Mouse (Mus musculus) cerebellum, postnatal 10 days (tissue): ENCODE results near the gene Ripply3.
A peak's percentile ranks its signal among the peaks of the same experiment; 100 is the strongest.

ENCODE experiments used
- DNase-seq, 2 experiments: peaks; one replicate each; pipeline ENCODE4 v3.0.0; 2021; ENCODE audit warnings: mixed read lengths in 2 of 2

Ripply3 gene

GRCm38 (mm10) chr16:94327781-94328711 is at the start of gene Ripply3:
TSS of gene Ripply3 (plus strand) at chr16:94328420.
- peak; percentile 45 to 49 for DNase-seq

- no peak for DNase-seq
Measured at GRCm38 (mm10) chr16:94283972-94284371, 44.2 kb upstream of the Ripply3 start.

DNA sequence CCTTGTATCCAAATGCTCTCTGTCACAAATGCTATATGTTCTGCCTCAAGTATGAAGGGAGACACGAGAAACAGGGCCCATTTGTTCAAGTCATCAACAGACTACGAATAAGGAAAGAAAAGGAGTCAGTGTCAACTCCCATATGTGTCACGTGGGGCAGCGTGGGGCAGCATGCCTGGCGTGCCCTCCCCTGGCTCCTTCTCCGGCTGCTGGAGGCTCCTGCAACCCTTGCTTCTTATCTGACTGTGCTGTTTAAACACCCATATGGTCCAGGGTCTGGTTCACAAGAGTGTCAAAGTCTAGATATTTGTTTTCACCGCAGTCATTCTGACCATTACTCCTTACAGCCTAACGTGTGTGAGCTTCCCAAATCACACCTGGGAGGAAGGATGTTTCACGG is 40.4 kb upstream of the Ripply3 start:
- no peak for DNase-seq

DNA sequence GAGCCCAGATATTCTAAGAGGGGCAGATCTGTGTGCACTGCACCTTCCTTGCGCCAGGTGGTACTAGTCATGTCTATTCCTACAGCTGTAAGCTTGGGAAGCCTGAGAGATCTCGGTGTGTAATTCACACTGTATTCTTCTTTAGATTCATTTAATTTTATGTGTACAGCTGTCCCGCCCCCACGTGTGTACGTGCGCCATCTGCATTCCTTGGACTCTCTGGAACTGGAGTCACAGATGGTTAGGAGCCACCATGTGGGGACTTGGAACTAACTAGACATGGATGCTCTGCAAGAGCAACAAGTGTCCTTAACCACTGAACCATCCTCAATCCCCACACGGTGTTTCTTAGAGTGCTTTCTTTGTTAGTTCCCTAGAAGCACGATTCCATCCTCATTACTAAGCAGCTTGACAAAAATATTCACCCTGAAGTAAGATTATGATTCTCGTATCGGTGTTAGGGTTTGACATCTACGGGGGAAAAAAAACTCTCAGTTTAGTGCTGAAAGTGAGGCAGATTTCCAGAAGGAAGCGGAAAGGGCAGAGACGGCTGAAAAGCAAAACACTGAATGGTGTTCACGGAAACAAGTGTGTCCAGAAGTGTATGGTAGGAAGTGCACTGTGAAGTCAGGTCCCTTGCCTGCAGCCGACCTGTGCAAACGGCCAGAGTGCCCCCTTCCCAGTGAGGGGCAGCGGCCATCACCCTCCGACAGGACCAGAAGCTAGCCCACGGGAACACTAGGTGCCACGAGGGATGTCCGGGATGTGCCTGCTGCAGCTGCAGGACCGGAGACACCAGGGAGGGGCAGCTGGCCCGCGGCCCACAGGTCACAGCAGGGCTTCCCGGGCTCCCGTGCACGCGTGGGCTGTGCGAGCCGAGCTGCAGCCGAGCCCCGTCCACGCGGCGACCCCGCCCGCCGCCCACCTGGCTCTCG is 38.8 kb upstream of the Ripply3 start:
- peak; percentile 77 to 78 for DNase-seq

GRCm38 (mm10) chr16:94290073-94290999 is 37.9 kb upstream of the Ripply3 start:
- DNase-seq, result peak; percentile 92 to 94

DNA sequence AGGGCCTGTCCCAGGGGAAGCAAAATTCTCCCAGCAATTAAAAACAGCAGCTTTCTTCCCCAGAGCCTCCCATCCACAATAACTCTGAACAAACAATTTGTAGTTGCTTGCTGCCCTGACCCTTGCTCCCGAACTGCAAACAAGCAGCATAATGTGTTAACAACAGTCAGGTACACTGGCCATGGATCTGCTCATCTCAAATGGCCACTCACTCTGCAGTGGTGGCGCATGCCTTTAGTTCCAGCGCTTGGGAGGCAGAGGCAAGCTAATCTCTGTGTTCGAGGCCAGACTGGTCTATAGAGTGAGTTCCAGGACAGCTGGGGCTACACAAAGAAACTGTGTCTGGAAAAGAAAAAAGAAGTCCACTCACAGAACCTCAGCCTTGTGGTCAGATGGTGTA is 37.1 kb upstream of the Ripply3 start:
- no peak for DNase-seq

- DNase-seq, result no peak
Measured at GRCm38 (mm10) chr16:94298081-94298480, 30.1 kb upstream of the Ripply3 start.

DNA sequence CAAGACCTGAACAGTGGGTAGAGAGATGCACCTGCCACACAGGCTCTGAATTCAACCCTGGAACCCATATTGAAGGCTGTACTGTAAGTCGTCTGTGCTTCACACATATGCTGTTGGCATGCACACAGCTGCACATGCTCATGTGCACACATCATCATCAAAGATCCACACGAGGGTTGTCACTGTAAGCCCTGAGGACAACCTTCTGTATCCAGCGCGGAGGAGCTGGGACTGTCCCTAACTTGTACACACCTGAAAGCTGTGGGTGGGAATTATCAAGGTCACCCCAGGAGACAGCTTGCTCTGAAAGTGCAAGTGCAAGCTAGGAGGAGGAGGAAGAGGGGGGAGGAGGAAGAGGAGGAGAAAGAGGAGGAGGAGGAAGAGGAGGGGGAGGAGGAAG is 29.0 kb upstream of the Ripply3 start:
- DNase-seq, result no peak

GRCm38 (mm10) chr16:94301194-94301593 is 27.0 kb upstream of the Ripply3 start:
- no peak for DNase-seq

DNA sequence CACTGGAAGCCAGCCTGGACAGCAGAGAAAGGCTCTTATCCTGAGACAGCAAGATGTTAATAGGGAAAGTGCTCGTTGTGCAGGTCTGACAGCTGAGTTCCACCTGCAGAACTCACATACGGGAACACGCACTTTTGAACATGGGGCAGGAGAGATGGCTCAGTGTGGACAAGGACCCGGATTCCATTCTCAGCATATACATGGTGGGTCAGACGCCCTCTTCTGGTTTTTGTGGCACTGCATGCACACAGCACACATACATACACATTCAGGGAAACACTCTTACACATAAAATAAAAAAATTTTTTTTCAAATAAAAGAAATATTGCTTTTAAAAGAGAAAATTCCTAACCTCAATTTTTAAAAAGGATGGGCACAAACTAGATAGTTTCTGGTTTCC is 26.5 kb upstream of the Ripply3 start:
- DNase-seq, result peak in 1 of 2 experiments; percentile 41

DNA sequence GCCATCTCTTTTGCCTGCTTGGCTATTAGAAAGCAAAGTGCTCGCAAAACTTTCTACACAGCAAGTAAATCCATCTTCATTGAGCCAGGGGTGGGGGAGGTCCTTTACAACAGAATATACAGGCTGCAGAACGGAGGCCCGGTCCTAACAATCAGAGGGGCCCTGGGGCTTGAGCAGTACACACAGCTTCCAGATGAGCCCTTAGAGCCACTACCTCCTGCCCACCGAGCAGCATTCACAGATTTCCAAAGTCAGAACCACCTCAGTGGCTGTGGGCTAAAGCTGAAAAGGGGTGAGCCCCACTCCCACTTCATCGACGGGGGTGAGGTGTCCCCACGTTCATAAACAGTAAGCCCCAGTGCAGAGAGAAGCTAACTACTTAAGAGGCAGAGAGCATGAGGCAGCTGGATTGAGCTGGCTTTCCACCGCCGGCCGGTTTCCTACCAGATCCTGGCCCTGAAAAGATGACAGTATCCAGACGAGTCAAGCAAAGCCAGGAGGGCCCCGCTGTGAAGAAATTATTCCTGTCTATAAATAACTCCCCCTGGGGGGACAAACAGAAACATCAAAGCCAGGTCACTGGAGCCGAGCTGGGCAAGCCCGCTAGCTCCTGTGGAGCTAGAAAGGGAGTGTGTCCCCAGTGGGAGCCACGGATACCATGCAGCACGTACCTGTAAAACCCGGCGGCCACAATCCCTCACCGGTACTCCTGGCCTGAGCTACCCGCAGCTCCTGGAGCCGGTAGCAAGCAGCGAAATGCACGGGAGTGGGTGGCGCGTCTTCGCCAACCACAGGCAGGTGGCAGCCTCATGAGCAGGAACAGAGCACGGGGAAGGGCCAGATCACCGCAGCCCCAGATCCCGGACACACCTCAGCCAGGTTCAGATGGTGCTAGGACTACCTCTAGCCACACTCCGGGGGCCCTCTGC is 25.7 kb upstream of the Ripply3 start:
- DNase-seq, result peak; percentile 78 to 79

GRCm38 (mm10) chr16:94303203-94303535 is 25.1 kb upstream of the Ripply3 start:
- DNase-seq, result no peak

DNA sequence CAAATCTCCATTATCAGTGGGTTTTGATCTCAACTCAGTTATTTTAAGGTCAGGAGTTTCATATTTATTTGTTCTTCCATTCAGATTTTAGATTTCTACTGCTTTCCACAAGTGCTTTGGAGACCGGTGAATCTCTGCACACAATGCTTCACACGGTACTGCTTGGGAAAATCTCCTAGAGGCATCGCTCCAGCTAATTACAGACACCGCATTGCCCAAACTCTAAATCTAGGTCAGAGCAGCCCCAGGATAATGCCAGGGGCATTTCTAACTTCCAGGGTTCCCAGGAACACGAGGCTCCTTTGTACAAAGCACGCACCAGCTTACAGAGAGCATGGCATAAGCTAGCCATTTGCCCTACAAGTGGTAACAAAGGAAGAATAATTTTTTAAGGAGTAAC is 20.7 kb upstream of the Ripply3 start:
- peak; percentile 50 to 51 for DNase-seq

DNA sequence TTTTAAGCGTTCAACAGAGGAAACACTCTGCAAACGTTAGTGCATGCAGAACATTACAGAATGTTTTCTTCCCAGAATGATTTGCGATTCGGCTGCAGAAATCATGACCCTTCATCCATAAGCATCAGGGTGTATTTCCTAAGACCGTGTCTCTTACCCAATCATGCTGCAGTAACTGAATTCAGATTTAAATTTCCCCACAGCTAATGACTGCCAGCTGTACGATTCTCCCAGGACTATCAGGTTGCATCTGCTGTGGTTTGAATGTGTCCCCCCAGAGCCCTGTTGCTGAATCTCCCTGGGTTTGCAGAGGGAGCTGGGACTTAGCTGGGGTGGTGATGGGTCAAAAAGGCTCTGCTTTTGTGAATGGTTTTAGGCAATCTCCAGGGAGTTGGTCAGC is 20.3 kb upstream of the Ripply3 start:
- no peak for DNase-seq

- DNase-seq, result no peak
Measured at GRCm38 (mm10) chr16:94309025-94309424, 19.2 kb upstream of the Ripply3 start.

- DNase-seq, result no peak
Measured at GRCm38 (mm10) chr16:94311416-94311815, 16.8 kb upstream of the Ripply3 start.

DNA sequence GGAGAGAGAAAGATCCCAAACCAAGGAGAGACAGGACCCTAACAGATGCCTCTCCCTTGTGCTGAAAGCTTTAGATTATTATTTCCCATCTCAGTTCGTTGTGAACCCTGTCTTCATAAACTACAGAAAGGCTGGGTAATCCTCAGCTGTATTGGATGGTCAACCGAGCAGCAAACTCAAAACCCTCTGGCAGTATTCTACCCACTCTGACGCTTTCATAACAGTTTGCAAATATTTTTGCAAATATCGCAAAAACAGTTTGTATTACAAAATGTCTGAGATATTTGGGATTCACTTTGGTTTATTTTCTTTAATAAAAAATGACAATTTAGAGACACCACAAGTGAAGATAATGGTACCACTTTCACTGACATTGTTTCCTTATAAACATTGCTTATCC is 16.3 kb upstream of the Ripply3 start:
- no peak for DNase-seq

DNA sequence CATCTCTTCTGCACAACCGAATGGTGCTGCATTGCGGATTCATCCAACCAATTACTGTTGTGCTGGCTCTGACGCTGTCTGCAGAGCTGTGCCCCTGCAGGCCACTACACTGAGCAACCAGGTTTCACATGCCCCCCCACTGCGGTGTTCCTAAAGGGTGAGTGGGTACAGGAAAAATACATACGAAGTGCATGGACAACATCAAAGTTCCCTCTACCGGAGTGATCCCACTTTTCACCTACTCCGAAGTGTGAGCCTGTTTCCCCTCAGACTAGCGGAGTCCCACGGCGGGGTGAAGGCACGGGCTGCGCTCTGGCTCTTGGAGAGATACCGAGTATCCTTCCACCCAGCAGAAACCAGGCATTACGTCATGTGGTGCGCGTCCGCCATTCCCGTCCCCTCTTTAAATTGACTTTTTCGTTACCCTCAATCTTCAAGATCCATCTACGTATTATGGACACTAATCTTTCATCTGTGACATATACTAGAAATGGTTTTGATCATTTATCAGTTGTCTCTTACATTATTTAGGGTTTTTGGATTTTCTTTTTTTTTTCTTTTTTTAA is 15.5 kb upstream of the Ripply3 start:
- peak; percentile 92 to 93 for DNase-seq

GRCm38 (mm10) chr16:94313229-94314030 is 14.8 kb upstream of the Ripply3 start, which contains the start of gene Hlcs:
TSS of gene Hlcs (minus strand) at chr16:94313571.
- DNase-seq, result peak; percentile 99 to 100

GRCm38 (mm10) chr16:94314626-94315025 is 13.6 kb upstream of the Ripply3 start:
- DNase-seq, result no peak
